Mouse (Mus musculus): ENCODE data around the gene Crocc2.

Gene Crocc2

DNA sequence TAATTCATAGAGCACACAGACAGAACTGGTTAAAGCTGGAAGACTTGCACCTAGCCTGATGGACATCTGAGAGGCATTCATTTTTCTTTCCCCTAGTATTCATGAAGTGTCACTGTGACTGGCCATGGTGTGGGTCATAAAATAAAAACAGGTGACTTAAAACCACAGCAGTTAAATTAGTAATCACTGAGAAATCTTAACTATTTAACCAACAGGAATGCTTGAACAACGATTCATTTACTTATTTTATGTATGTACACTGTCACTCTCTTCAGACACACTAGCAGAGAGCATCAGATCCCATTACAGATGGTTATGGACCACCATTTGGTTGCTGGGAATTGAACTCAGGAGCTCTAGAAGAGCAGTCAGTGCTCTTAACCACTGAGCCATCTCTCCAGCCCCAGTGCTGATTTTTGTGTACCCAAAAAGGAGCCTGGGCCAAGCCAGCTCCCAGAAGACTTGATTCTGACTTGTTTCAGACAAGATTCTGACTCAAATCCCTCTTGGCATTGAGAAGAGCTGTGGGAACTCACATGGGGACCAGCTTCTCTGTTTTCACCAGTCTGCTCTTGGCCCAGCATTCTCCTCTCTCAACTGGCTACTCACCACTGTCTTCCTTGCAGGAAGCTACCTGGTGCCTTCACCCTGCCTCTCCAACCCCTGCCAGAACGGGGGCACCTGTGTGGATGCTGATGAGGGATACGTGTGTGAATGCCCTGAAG is 102.2 kb downstream of the Crocc2 start:
- DNase-seq (ENCODE audit: low read depth, low spot score) = no peak

DNA sequence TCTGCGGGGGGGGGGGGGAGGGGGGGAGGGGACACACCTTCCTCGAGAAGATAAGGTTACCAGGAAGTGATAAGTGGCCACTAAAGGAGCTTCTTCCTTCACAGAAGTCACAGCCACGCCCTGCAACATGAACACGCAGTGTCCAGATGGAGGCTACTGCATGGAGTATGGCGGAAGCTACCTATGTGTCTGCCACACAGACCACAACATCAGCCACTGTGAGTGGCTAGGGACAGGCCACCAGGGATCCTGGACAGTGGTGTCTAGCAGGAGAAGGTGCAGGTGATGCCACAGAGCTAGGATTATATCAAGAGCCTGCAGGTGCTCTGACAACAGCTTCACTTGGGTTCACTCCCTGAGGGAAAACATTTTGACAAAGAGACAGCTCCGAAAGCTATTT is 103.2 kb downstream of the Crocc2 start:
- DNase-seq (ENCODE audit: low read depth, low spot score) = no peak

DNA sequence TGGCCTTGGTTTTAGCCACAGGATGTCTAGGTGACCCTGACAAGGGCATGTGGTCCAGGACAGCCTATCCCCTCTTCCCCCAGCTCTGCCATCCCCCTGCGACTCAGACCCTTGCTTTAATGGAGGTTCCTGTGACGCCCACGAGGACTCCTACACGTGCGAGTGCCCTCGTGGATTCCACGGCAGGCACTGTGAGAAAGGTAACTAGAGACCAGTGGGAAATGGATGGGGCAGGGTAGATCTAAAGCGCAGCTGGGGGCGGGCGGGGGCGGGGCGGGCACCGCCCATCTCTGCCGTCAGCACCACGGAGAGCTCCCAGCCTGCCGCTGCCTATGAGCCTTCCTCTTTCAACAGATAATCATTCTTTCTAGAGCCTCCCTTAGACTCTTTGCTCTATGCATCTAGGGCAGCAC is 103.9 kb downstream of the Crocc2 start:
- DNase-seq (ENCODE audit: low read depth, low spot score) = no peak

DNA sequence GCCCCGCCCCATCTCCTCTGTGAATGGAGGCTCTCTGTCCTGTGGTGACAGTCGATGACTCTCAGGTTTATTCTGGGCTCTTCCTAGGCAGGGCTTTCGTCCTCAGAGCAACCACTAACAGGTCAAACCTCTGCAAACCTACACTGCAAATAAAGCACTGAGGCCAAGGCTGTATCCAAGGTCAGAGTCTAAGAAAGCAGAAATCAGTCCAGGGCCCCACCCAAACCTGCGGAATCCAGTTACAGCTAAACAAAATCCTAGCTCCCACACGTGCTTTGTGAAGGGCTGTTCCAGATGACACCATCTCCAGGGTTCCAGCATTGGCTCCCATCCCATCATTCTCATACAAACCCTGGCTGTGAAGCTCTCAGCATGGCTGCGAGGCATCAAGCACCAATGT is 107.0 kb downstream of the Crocc2 start:
- no peak for DNase-seq (ENCODE audit: low read depth, low spot score)

DNA sequence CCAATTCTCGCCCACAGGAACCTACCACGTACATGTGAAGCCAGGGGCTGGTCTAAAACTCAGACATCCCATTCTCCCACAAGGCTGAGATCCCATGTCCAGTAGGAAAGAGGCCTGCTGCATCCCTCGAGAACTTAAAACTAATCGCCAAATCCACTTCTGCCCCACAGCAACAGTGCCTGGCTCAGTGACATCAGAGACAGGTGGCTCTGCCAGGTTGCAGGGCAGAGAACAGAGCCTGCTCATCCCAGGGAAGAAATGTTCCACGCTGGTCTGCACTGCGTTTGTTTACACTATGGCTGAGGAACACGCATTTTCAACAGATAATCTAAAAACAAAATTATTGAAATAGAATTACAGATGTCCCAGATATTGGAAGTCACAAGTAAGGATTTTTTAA is 108.5 kb downstream of the Crocc2 start:
- DNase-seq (ENCODE audit: low read depth, low spot score) = no peak

Measured in brain, embryonic 18.5 days (tissue).